Mouse (Mus musculus) liver, postnatal 0 days (tissue): ENCODE data around the gene Sv2b.

Experiments used
- CTCF ChIP-seq: sonication (generic); IDR thresholded peaks from 2 replicates; pipeline ENCODE4 v1.5.1; 2016; ENCODE audit warnings: antibody characterized with exemption, low read depth
- EP300 ChIP-seq: IDR thresholded peaks from 2 replicates; pipeline ENCODE4 v1.6.1; 2016; ENCODE audit warnings: antibody characterized with exemption, low read depth, mild to moderate bottlenecking

DNA sequence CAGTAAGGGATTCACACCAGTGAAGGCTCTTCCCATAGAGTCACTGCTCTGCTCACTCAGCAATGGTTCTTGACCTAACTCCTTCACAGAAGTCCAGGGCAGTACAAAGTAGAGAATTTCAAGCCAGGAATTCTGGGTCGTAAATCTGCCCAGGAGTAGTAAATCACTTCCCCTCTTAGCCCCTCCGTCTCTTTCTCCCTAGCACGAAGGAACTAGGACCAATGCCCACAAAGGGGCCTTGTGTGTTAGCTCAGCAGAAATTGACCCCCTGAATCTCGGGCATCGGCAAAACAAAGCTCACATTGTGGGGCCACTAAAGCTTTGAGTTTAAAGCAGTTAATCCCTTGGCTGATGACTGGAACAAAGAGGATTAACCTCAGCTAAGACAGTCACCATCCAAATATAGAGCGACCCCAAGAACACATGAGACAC lies 12.4 kb downstream of the Sv2b start:
- TF ChIP-seq CTCF (no peak), EP300 (no peak)
